Mouse (Mus musculus) testis, adult 10 weeks (tissue): ENCODE results near the gene Slc7a14. TPM values are rescaled to one million over a fixed set of nuclear protein-coding genes. Genes with fewer than 3 reads are reported as not detected.

Source experiments
- polyA plus RNA-seq: library from polyadenylated mRNA; stranded (reverse); fragments of 350-450 nt; fragmentation: Illumina TruSeq; extraction: RNeasy Lipid Tissue Mini Kit (QIAGEN cat#74804); gene quantifications from one replicate; pipeline ENCODE4 v1.2.3, GENCODE M21; 2014; ENCODE audit warnings: low read depth, low replicate concordance

The Slc7a14 gene
- polyA plus RNA-seq, result 1.3 TPM

GRCm38 (mm10) chr3:31309934-31310787, at the start of gene Slc7a14:
TSS of gene Slc7a14 (minus strand) at chr3:31310378.

Other genes starting within 250 kb of the Slc7a14 start
- gene Skil, start 215.3 kb downstream of the Slc7a14 start, polyA plus RNA-seq, result 12.8 TPM
- gene Cldn11, start 160.5 kb downstream of the Slc7a14 start, polyA plus RNA-seq, result 119 TPM